Mouse (Mus musculus) lung, embryonic 14.5 days (tissue): ENCODE results near the gene Rad51d. TPM values are rescaled to one million over a fixed set of nuclear protein-coding genes. Genes with fewer than 3 reads are reported as not detected.
"Not testable (repeated sequence)": the region's sequence is repeated elsewhere in the genome, so short reads cannot be mapped to it uniquely, and the experiment has no call there.

Experiments
- ATAC-seq: fragments of 200-750 bp; cut with Nextera tagmentation; 2 replicates; pipeline ENCODE4 v1.8.0; 2017; ENCODE audit warnings: mild to moderate bottlenecking, moderate TSS enrichment, moderate library complexity; ENCODE audit not compliant: insufficient read depth
- DNase-seq: peaks from one replicate; pipeline ENCODE4 v3.0.0-alpha.2; 2015
- H3K27ac ChIP-seq: fragments of 300-500 bp; sonication (generic); 2 replicates; pipeline ENCODE4 v1.5.1; 2014; ENCODE audit warnings: low read depth, mild to moderate bottlenecking, moderate library complexity
- H3K27me3 ChIP-seq: fragments of 300-500 bp; sonication (generic); 2 replicates; pipeline ENCODE4 v1.6.1; 2014; ENCODE audit warnings: low read length, control low read depth; ENCODE audit not compliant: insufficient read depth
- H3K36me3 ChIP-seq: fragments of 300-500 bp; sonication (generic); 2 replicates; pipeline ENCODE4 v1.6.1; 2014; ENCODE audit warnings: control low read depth; ENCODE audit not compliant: insufficient read depth
- H3K4me1 ChIP-seq: fragments of 300-500 bp; sonication (generic); 2 replicates; pipeline ENCODE4 v1.6.1; 2014; ENCODE audit warnings: antibody characterized with exemption, control low read depth; ENCODE audit not compliant: insufficient read depth
- H3K4me2 ChIP-seq: fragments of 300-500 bp; sonication (generic); 2 replicates; pipeline ENCODE4 v1.6.1; 2014; ENCODE audit warnings: mild to moderate bottlenecking
- H3K4me3 ChIP-seq: fragments of 300-500 bp; sonication (generic); 2 replicates; pipeline ENCODE4 v1.5.1; 2014; ENCODE audit warnings: low read depth, low read length
- H3K9ac ChIP-seq: fragments of 300-500 bp; sonication (generic); 2 replicates; pipeline ENCODE4 v1.6.1; 2014
- H3K9me3 ChIP-seq: fragments of 300-500 bp; sonication (generic); 2 replicates; pipeline ENCODE4 v1.6.1; 2016; ENCODE audit warnings: low read depth, low read length, control low read depth
- CTCF ChIP-seq: IDR thresholded peaks from 2 replicates; pipeline ENCODE4 v1.5.1; 2016; ENCODE audit warnings: antibody characterized with exemption, low read depth
- WGBS: fragments of 180-500 bp; shearing (Covaris S2); extraction: QIAGEN DNeasy Blood & Tissue Kit; methylation state at CpG from one replicate; pipeline ENCODE4 v1.1.7; 2014; 5-methylcytosine and 5-hydroxymethylcytosine counted together
- polyA plus RNA-seq: library from polyadenylated mRNA; unstranded; fragments of >200 nt; fragmentation: Nextera tagmentation; extraction: Ambion mirVana; gene quantifications from 2 replicates; pipeline ENCODE4 v1.2.1, GENCODE M21; 2014

Gene Rad51d
- 13.5 and 14.5 TPM in 2 replicates for polyA plus RNA-seq

DNA sequence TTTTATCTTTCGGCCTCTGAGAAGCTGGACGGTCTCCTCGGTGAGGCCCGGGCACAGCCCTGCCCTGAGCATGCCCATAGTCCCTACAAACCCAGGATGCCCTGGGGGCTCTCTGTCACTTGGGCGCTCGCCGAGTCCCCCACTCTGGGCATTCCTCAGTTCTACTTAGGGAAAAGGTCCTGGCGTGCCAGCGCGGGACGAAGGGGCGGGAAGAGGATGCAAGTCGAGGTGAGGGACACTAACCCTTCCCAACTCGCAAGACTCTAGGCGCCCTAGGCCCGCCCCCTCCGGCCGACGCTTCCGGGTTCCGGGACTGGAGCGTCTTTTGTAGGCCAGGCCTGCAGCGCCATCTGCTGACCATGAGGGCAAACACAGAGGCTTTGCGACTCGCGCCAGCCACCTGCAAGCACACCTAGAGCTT, at the start of gene Rad51d:
Gene Rad51d, minus strand, starts transcription at position 273 of the 421 bp plus-strand sequence.
- peak; percentile 92 for TF ChIP-seq CTCF
- whole genome bisulfite sequencing = under 1% methylated on average over 26 of the region's 26 CpGs
- peak; percentile 91 for ATAC-seq
- H3K4me3 ChIP-seq = peak within 1 kb of the TSS; percentile 67
- H3K36me3 ChIP-seq = no peaks in the 10 kb centered on the region
- no peaks in the 10 kb centered on the region for H3K9me3 ChIP-seq
- peaks cover 5% of the 10 kb centered on the region for H3K4me1 ChIP-seq
- DNase-seq = peak; percentile 97
- peak within 1 kb of the TSS; percentile 91 for H3K4me2 ChIP-seq
- no peaks in the 10 kb centered on the region for H3K27me3 ChIP-seq
- H3K9ac ChIP-seq = peak within 1 kb of the TSS; percentile 73
- peak within 1 kb of the TSS; percentile 70; the same call in 1 of the 2 replicates for H3K27ac ChIP-seq

DNA sequence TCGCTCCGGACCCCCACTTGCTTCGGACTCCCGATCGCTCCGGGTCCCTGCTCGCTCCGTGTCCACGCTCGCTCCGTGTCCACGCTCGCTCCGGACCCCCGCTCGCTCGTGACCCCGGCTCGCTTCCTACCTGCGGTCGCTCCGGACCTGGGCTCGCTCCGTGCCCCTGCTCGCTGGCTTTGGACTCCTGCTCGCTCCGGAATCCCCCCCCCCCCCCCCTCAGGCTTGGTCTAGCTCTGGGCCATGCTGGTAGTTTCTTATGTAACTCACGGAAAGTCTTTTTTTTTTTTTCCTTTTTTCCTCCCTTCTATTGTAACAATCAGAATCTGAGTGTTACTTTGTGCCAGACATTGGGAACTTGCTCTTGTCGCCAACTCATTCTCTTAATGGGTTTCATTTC, 42.8 kb upstream of the Rad51d start:
- Histone ChIP-seq H3K27ac (no peak overlapping the region), H3K36me3 (no peaks in the 10 kb centered on the region), H3K4me1 (0 out of 2 replicates have a peak, but pooled peaks cover 4% of the 10 kb centered on the region), H3K27me3 (peaks cover 55% of the 10 kb centered on the region), H3K9ac (peak overlapping the region; percentile 32; the same call in 1 of the 2 replicates), H3K4me2 (peak overlapping the region; percentile 80), H3K9me3 (no peaks in the 10 kb centered on the region), H3K4me3 (peak overlapping the region; percentile 47)
- peak; percentile 3 for DNase-seq
- TF ChIP-seq CTCF = no peak
- WGBS = 3% methylated on average over 29 of the region's 29 CpGs
- ATAC-seq = no peak

DNA sequence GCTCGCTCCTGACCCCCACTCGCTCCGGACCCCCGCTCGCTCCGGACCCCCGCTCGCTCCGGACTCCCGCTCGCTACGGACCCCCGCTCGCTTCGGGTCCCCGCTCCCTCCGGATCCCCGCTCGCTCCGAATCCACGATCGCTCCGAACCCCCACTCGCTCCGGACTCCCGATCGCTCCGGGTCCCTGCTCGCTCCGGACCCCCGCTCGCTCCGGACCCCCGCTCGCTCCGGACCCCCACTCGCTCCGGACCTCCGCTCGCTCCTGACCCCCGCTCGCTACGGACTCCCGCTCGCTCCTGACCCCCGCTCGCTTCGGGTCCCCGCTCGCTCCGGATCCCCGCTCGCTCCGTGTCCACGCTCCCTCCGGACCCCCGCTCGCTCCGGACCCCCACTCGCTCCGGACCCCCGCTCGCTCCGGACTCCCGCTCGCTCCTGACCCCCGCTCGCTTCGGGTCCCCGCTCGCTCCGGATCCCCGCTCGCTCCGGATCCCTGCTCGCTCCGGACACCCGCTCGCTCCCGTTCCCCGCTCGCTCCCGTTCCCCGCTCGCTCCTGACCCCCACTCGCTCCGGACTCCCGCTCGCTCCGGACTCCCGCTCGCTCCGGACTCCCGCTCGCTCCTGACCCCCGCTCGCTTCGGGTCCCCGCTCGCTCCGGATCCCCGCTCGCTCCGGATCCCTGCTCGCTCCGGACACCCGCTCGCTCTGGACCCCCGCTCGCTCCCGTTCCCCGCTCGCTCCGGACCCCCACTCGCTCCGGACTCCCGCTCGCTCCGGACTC, 41.4 kb upstream of the Rad51d start:
- WGBS = under 1% methylated on average over 103 of the region's 119 CpGs
- H3K4me1 ChIP-seq, H3K27ac ChIP-seq, H3K9me3 ChIP-seq, ATAC-seq, H3K36me3 ChIP-seq, DNase-seq: not testable (repeated sequence)
- H3K4me2 ChIP-seq = peak overlapping the region; percentile 80
- peaks cover 57% of the 10 kb centered on the region for H3K27me3 ChIP-seq
- peak overlapping the region; percentile 47 for H3K4me3 ChIP-seq
- peak overlapping the region; percentile 46 for H3K9ac ChIP-seq

DNA sequence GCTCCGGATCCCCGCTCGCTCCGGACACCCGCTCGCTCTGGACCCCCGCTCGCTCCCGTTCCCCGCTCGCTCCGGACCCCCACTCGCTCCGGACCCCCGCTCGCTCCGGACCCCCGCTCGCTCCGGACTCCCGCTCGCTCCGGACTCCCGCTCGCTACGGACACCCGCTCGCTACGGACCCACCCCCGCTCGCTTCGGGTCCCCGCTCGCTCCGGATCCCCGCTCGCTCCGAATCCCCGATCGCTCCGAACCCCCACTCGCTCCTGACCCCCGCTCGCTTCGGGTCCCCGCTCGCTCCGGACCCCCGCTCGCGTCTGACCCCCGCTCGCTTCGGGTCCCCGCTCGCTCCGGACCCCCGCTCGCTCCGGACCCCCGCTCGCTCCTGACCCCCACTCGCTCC, 40.7 kb upstream of the Rad51d start:
- WGBS = 0% methylated on average over 53 of the region's 63 CpGs
- H3K27me3 ChIP-seq = peaks cover 53% of the 10 kb centered on the region

DNA sequence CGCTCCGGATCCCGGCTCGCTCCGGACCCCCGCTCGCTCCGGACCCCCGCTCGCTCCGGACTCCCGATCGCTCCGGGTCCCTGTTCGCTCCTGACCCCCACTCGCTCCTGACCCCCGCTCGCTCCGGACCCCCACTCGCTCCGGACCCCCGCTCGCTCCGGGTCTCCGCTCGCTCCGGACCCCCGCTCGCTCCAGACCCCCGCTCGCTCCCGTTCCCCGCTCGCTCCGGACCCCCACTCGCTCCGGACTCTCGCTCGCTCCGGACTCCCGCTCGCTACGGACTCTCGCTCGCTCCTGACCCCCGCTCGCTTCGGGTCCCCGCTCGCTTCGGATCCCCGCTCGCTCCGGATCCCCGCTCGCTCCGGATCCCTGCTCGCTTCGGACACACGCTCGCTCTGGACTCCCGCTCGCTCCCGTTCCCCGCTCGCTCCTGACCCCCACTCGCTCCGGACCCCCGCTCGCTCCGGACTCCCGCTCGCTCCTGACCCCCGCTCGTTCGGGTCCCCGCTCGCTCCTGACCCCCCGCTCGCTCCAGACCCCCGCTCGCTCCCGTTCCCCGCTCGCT, 40.1 kb upstream of the Rad51d start:
- H3K36me3 ChIP-seq, H3K9ac ChIP-seq, H3K27ac ChIP-seq, ATAC-seq, H3K4me1 ChIP-seq, H3K9me3 ChIP-seq: not testable (repeated sequence)
- peak; percentile 50 for DNase-seq
- Histone ChIP-seq H3K4me3 (peak overlapping the region; percentile 47), H3K27me3 (peaks cover 51% of the 10 kb centered on the region), H3K4me2 (peak overlapping the region; percentile 80)
- 1% methylated on average over 68 of the region's 85 CpGs for WGBS

More for the DNA sequence above, 40.7 kb upstream of the Rad51d start:
- not testable (repeated sequence) for H3K36me3 ChIP-seq, H3K4me1 ChIP-seq, H3K9me3 ChIP-seq, H3K27ac ChIP-seq, ATAC-seq
- Histone ChIP-seq H3K9ac (peak overlapping the region; percentile 46; the same call in 1 of the 2 replicates), H3K4me3 (peak overlapping the region; percentile 47), H3K4me2 (peak overlapping the region; percentile 80)
- peak; percentile 22 for DNase-seq

GRCm38 (mm10) chr11:82929633-82929950, 39.2 kb upstream of the Rad51d start:
- DNase-seq (no peak), ATAC-seq (no peak)
- H3K9ac ChIP-seq = no peak overlapping the region
- no peak overlapping the region for H3K4me3 ChIP-seq
- H3K4me2 ChIP-seq = no peak overlapping the region
- H3K4me1 ChIP-seq = 0 out of 2 replicates have a peak, but pooled peaks cover 4% of the 10 kb centered on the region
- H3K36me3 ChIP-seq = no peaks in the 10 kb centered on the region
- 44% methylated on average over 3 of the region's 3 CpGs for WGBS
- H3K27ac ChIP-seq = no peak overlapping the region
- H3K27me3 ChIP-seq = peaks cover 47% of the 10 kb centered on the region
- no peaks in the 10 kb centered on the region for H3K9me3 ChIP-seq
- no peak for TF ChIP-seq CTCF

DNA sequence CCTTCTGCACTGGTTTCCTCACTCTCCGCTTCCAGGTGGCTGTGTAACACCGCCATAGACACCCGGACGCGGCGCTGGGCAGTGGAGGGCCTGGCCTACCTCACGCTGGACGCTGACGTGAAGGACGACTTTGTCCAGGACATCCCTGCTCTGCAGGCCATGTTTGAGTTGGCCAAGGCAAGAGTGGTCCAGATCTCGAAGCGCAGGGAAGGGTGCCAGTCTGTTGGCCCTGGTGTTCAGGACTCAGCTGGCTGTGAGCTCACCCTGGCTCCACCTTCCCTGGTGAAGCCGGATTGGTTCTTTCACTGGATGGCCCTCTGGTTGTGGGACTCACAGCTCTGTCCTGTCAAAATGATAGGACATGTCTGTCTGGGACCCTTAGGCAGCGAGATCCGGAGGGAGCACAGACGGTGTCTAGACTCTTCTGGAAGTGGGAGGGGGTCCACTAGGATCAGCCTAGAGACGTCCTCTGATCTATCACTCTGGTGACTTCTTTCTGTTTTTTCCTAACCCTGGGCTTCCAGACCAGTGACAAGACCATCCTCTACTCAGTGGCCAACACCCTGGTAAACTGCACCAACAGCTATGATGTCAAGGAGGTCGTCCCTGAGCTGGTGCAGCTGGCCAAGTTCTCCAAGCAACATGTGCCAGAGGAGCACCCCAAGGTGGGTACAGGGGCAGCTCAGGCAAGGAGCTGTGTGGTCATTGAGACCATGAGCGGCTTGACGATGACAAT, 38.7 kb upstream of the Rad51d start:
- H3K4me1 ChIP-seq = 0 out of 2 replicates have a peak, but pooled peaks cover 4% of the 10 kb centered on the region
- DNase-seq (no peak), ATAC-seq (peak; percentile 14; the same call in 1 of the 2 replicates)
- no peaks in the 10 kb centered on the region for H3K36me3 ChIP-seq
- H3K9me3 ChIP-seq = no peaks in the 10 kb centered on the region
- peaks cover 41% of the 10 kb centered on the region for H3K27me3 ChIP-seq
- no peak overlapping the region for H3K9ac ChIP-seq
- 29% methylated on average over 20 of the region's 20 CpGs for WGBS
- no peak overlapping the region for H3K27ac ChIP-seq
- TF ChIP-seq CTCF = no peak
- no peak overlapping the region for H3K4me2 ChIP-seq
- H3K4me3 ChIP-seq = no peak overlapping the region

DNA sequence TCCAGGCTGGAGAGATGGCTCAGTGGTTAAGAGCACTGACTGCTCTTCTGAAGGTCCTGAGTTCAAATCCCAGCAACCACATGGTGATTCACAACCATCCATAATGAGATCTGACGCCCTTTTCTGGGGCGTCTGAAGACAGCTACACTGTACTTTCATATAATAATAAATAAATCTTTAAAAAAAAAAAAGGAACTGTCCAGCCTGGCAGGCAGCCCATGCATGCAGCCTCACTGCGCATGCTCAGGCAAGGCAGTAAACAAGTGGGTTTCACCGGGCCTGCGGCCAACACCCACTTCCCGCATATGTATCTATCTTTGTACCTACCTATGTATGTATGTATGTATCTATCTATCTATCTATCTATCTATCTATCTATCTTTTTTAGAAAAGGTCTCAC, 33.5 kb upstream of the Rad51d start:
- ATAC-seq, H3K4me3 ChIP-seq, H3K27ac ChIP-seq, H3K4me1 ChIP-seq, H3K4me2 ChIP-seq, H3K9ac ChIP-seq, H3K9me3 ChIP-seq, H3K36me3 ChIP-seq: not testable (repeated sequence)
- DNase-seq = peak; percentile 12
- H3K27me3 ChIP-seq = peaks cover 17% of the 10 kb centered on the region
- 46% methylated on average over 6 of the region's 6 CpGs for whole genome bisulfite sequencing
